Mouse (Mus musculus): Measurements from ENCODE around the gene Cflar. TPM values are rescaled to one million over a fixed set of nuclear protein-coding genes. Genes with fewer than 3 reads are reported as not detected.
"Not testable (repeated sequence)": the region's sequence is repeated elsewhere in the genome, so short reads cannot be mapped to it uniquely, and the experiment has no call there.

The Cflar gene
- polyA plus RNA-seq, 2 experiments from 2014 or later = 172 to 177 TPM

GRCm38 (mm10) chr1:58775361-58775760 lies 64.1 kb downstream of the Cflar start:
- ATAC-seq = no peak

GRCm38 (mm10) chr1:58777583-58777982 lies 66.3 kb downstream of the Cflar start:
- ATAC-seq = no peak

- ATAC-seq = no peak
These were observed 66.9 kb downstream of the Cflar start for GRCm38 (mm10) chr1:58778226-58778625.

GRCm38 (mm10) chr1:58786276-58786675 lies 75.0 kb downstream of the Cflar start:
- ATAC-seq = no peak

- ATAC-seq = no peak
These were observed 77.1 kb downstream of the Cflar start for GRCm38 (mm10) chr1:58788410-58788809.

GRCm38 (mm10) chr1:58794705-58795104 lies 83.4 kb downstream of the Cflar start:
- no peak for ATAC-seq

- peak; percentile 60 for ATAC-seq
These were observed 84.2 kb downstream of the Cflar start, which contains the start of gene Casp8 for GRCm38 (mm10) chr1:58795291-58796058. Casp8 (plus strand) TSS chr1:58795374.

- ATAC-seq = no peak
These were observed 84.7 kb downstream of the Cflar start for GRCm38 (mm10) chr1:58796059-58796363.

GRCm38 (mm10) chr1:58796853-58797252 lies 85.5 kb downstream of the Cflar start:
- ATAC-seq = no peak

- peak; percentile 80 for ATAC-seq
These were observed 86.1 kb downstream of the Cflar start for GRCm38 (mm10) chr1:58797370-58797769.

GRCm38 (mm10) chr1:58798911-58799310 lies 87.6 kb downstream of the Cflar start:
- ATAC-seq = no peak

- not testable (repeated sequence) for ATAC-seq
These were observed 89.3 kb downstream of the Cflar start for GRCm38 (mm10) chr1:58800644-58801043.

- no peak for ATAC-seq
These were observed 90.4 kb downstream of the Cflar start for GRCm38 (mm10) chr1:58801558-58802285.

- ATAC-seq = peak; percentile 49
These were observed 91.3 kb downstream of the Cflar start for GRCm38 (mm10) chr1:58802322-58803273.

- ATAC-seq = peak; percentile 33
These were observed 92.2 kb downstream of the Cflar start for GRCm38 (mm10) chr1:58803531-58803930.

GRCm38 (mm10) chr1:58806651-58807050 lies 95.3 kb downstream of the Cflar start:
- peak; percentile 71 for ATAC-seq

Other genes with a start within 250 kb of the Cflar start
- 10 to 100 TPM; 14.5 to 24.7 TPM for gene Orc2, start 206.4 kb upstream of the Cflar start, polyA plus RNA-seq (2017; shearing (Covaris generic))
- 10 to 100 TPM in 1 of 2 experiments, 1 to 10 TPM in 1; 9.3 to 10.2 TPM for gene Fam126b, start 125.2 kb upstream of the Cflar start, polyA plus RNA-seq (2017; shearing (Covaris generic))
- 10 to 100 TPM; 77.5 to 93.6 TPM for gene Ndufb3, start 125.1 kb upstream of the Cflar start, polyA plus RNA-seq (2017; shearing (Covaris generic))
- gene Als2cr12, start 15.5 kb upstream of the Cflar start, polyA plus RNA-seq (2017; shearing (Covaris generic)) = not detected
- 100 to 1,000 TPM; 182 to 204 TPM for gene Casp8, start 83.9 kb downstream of the Cflar start, polyA plus RNA-seq (2017; shearing (Covaris generic))